In genomic region chr2:167490813-167491525, GRCm38 (mm10) we compare ENCODE assay signal across 8 mouse cellular contexts. TPM values are rescaled to one million over a fixed set of nuclear protein-coding genes. Genes with fewer than 3 reads are reported as not detected.
DNase-seq lines count a peak whose midpoint lies in the region; ATAC-seq lines count a peak whose summit lies in the region.

No protein-coding gene starts in this region.

- H3K4me3 ChIP-seq in heart, embryonic 12.5 days: peak overlapping the region; percentile 96; the same call in 1 of the 2 replicates
- peak overlapping the region; percentile 100; the same call in 1 of the 2 replicates for H3K4me3 ChIP-seq in forebrain, embryonic 14.5 days (ENCODE audit: low read depth, low read length)
- peak overlapping the region; percentile 81 for H3K4me3 ChIP-seq in midbrain, embryonic 15.5 days

- no peaks in the 10 kb centered on the region for H3K27me3 ChIP-seq in heart, embryonic 12.5 days (replicated peaks)
- no peaks in the 10 kb centered on the region for H3K27me3 ChIP-seq in forebrain, embryonic 14.5 days (replicated peaks; ENCODE audit: control insufficient read depth, insufficient read depth, low read length)
- no peaks in the 10 kb centered on the region for H3K27me3 ChIP-seq in midbrain, embryonic 15.5 days (replicated peaks)

- H3K27ac ChIP-seq in heart, embryonic 12.5 days (ENCODE audit: poor library complexity, severe bottlenecking): no peak overlapping the region
- peak overlapping the region; percentile 67 for H3K27ac ChIP-seq in forebrain, embryonic 14.5 days (ENCODE audit: low read depth, low read length)
- peak overlapping the region; percentile 98 for H3K27ac ChIP-seq in midbrain, embryonic 15.5 days

- peak overlapping the region; percentile 95 for H3K9ac ChIP-seq in heart, embryonic 12.5 days
- H3K9ac ChIP-seq in forebrain, embryonic 14.5 days (ENCODE audit: low read length): peak overlapping the region; percentile 96
- peak overlapping the region; percentile 94; the same call in 1 of the 2 replicates for H3K9ac ChIP-seq in midbrain, embryonic 15.5 days

- H3K4me1 ChIP-seq in heart, embryonic 12.5 days (replicated peaks): peaks cover 38% of the 10 kb centered on the region
- peaks cover 19% of the 10 kb centered on the region for H3K4me1 ChIP-seq in forebrain, embryonic 14.5 days (ENCODE audit: control insufficient read depth, insufficient read depth, low read length)
- H3K4me1 ChIP-seq in midbrain, embryonic 15.5 days: peaks cover 24% of the 10 kb centered on the region

- ATAC-seq in heart, embryonic 12.5 days (ENCODE audit: insufficient number of reproducible peaks, low FRiP score): no peak
- ATAC-seq in forebrain, embryonic 14.5 days: peak; percentile 13; the same call in 1 of the 2 replicates
- ATAC-seq in midbrain, embryonic 15.5 days (replicated peaks): no peak

- H3K4me2 ChIP-seq in heart, embryonic 12.5 days: peak overlapping the region; percentile 87
- peak overlapping the region; percentile 96 for H3K4me2 ChIP-seq in forebrain, embryonic 14.5 days (ENCODE audit: low read length)
- peak overlapping the region; percentile 82 for H3K4me2 ChIP-seq in midbrain, embryonic 15.5 days

- no peaks in the 10 kb centered on the region for H3K9me3 ChIP-seq in heart, embryonic 12.5 days (replicated peaks)
- H3K9me3 ChIP-seq in forebrain, embryonic 14.5 days (replicated peaks; ENCODE audit: control insufficient read depth, low read length): no peaks in the 10 kb centered on the region
- H3K9me3 ChIP-seq in midbrain, embryonic 15.5 days: no peaks in the 10 kb centered on the region

- no peak for DNase-seq in heart, postnatal 4 days
- peak; percentile 75 for DNase-seq in Muller cell, postnatal 12 days (ENCODE audit: inconsistent ontology term)
- peak; percentile 51 for DNase-seq in forebrain, embryonic 14.5 days (ENCODE audit: low spot score)
- DNase-seq in layer of hippocampus, postnatal 36 days: peak; percentile 57 to 64
- no peak for DNase-seq in urinary bladder, postnatal 4 days (ENCODE audit: low spot score in 2 of 2)
- no peak for DNase-seq in kidney, postnatal 14 days

- 79% methylated on average over 4 of the region's 4 CpGs for WGBS in heart, embryonic 12.5 days
- WGBS in forebrain, embryonic 14.5 days: 68% methylated on average over 4 of the region's 4 CpGs
- WGBS in midbrain, embryonic 15.5 days: 80% methylated on average over 4 of the region's 4 CpGs

- peaks cover 14% of the 10 kb centered on the region; the same call in 1 of the 2 replicates for H3K36me3 ChIP-seq in heart, embryonic 12.5 days
- H3K36me3 ChIP-seq in forebrain, embryonic 14.5 days (ENCODE audit: control insufficient read depth, insufficient read depth, low read length): peaks cover 6% of the 10 kb centered on the region; the same call in 1 of the 2 replicates
- no peaks in the 10 kb centered on the region for H3K36me3 ChIP-seq in midbrain, embryonic 15.5 days (replicated peaks)

RNA-seq across cellular contexts. Expression of gene Rnf114, which starts 1.5 kb away (rescaled TPM):
- polyA plus RNA-seq in heart, embryonic 12.5 days (2016; fragmentation: Nextera tagmentation; extraction: Ambion mirVana): 61.4 and 62.9 TPM in 2 replicates
- 10 to 100 TPM; 39.3 to 39.4 TPM for total RNA-seq in heart, postnatal 4 days (2021)
- polyA plus RNA-seq in forebrain, embryonic 14.5 days (2014; fragmentation: Nextera tagmentation; extraction: Ambion mirVana): 150 and 151 TPM in 2 replicates
- total RNA-seq in layer of hippocampus, postnatal 36 days (2021): 10 to 100 TPM; 48.4 to 51.1 TPM
- 131 and 140 TPM in 2 replicates for polyA plus RNA-seq in midbrain, embryonic 15.5 days (2015; fragmentation: Nextera tagmentation; extraction: Ambion mirVana)

RNA-seq across cellular contexts. Expression of gene Spata2, which starts 1.7 kb away (rescaled TPM):
- 14.6 and 15.4 TPM in 2 replicates for polyA plus RNA-seq in heart, embryonic 12.5 days (2016; fragmentation: Nextera tagmentation; extraction: Ambion mirVana)
- 10 to 100 TPM; 25.1 to 27.5 TPM for total RNA-seq in heart, postnatal 4 days (2021)
- 22.1 and 32.1 TPM in 2 replicates for polyA plus RNA-seq in forebrain, embryonic 14.5 days (2014; fragmentation: Nextera tagmentation; extraction: Ambion mirVana)
- 10 to 100 TPM; 77.8 to 83.1 TPM for total RNA-seq in layer of hippocampus, postnatal 36 days (2021)
- 34.3 and 34.7 TPM in 2 replicates for polyA plus RNA-seq in midbrain, embryonic 15.5 days (2015; fragmentation: Nextera tagmentation; extraction: Ambion mirVana)

RNA-seq across cellular contexts. Expression of gene Snai1, which starts 47.0 kb away (rescaled TPM):
- polyA plus RNA-seq in heart, embryonic 12.5 days (2016; fragmentation: Nextera tagmentation; extraction: Ambion mirVana): 18.8 and 21.4 TPM in 2 replicates
- total RNA-seq in heart, postnatal 4 days (2021): 1 to 10 TPM; 4.3 to 5.0 TPM
- polyA plus RNA-seq in forebrain, embryonic 14.5 days (2014; fragmentation: Nextera tagmentation; extraction: Ambion mirVana): 3.0 and 5.0 TPM in 2 replicates
- total RNA-seq in layer of hippocampus, postnatal 36 days (2021): under 1 TPM; 0.50 to 0.94 TPM
- 5.1 and 6.4 TPM in 2 replicates for polyA plus RNA-seq in midbrain, embryonic 15.5 days (2015; fragmentation: Nextera tagmentation; extraction: Ambion mirVana)

Comparison
In these comparisons a context has a peak if more than half of its experiments do, and no peak if none do; other contexts are left out.
1. DNase-seq: peak in Muller cell, postnatal 12 days (single experiment), forebrain, embryonic 14.5 days (single experiment) and layer of hippocampus, postnatal 36 days (2 of 2); none in heart, postnatal 4 days (single experiment), urinary bladder, postnatal 4 days (0 of 2) and kidney, postnatal 14 days (single experiment).
2. Peak in every context shown above with its lines, with median percentiles within 50 percentile points of each other: H3K4me2 ChIP-seq, H3K4me3 ChIP-seq and H3K9ac ChIP-seq.